Mouse (Mus musculus) spleen, adult 2 months (tissue): Measurements from ENCODE around the gene Phf5a.

ENCODE experiments used
- CTCF ChIP-seq: fragments of 200-500 bp; IDR thresholded peaks from 2 replicates; pipeline ENCODE4 v1.5.1; 2011; ENCODE audit warnings: mild to moderate bottlenecking, inconsistent platforms; ENCODE audit not compliant: insufficient read depth, insufficient read length, insufficient replicate concordance; ENCODE audit errors: extremely low read depth
- POLR2A ChIP-seq: fragments of 200-500 bp; IDR thresholded peaks from 2 replicates; pipeline ENCODE4 v1.6.1; 2011; ENCODE audit warnings: low read depth, low read length, inconsistent platforms

DNA sequence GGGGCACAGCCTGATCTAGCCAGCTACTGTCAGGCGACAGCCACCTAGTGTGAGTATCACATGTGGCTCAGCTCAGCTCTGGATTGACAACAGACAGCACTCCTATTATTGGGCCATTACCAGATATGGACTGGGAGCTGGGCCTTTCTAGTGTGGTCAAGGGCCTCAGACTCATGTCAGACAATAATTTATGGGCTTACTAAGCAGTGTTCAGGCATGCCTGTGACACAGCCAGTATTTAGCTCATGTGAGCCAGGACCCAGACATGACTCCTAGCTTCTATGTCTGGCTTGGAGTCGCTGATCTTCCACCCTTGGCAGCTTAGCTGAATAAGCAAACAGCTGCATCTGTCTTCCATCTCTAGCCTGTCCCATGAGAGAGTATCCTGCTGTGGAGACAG is 40.8 kb upstream of the Phf5a start:
- TF ChIP-seq CTCF (no peak), POLR2A (no peak)
